ENCODE assay signal across 8 mouse cellular contexts in genomic region chr2:131253681-131254328, GRCm38 (mm10). TPM values are rescaled to one million over a fixed set of nuclear protein-coding genes. Genes with fewer than 3 reads are reported as not detected.
DNase-seq lines count a peak whose midpoint lies in the region; ATAC-seq and TF ChIP-seq lines count a peak whose summit lies in the region.

No protein-coding gene starts in this region.

- H3K9me3 ChIP-seq in forebrain, postnatal 0 days (ENCODE audit: low read length): no peaks in the 10 kb centered on the region
- no peaks in the 10 kb centered on the region for H3K9me3 ChIP-seq in hindbrain, embryonic 12.5 days (replicated peaks)
- H3K9me3 ChIP-seq in limb, embryonic 13.5 days: no peaks in the 10 kb centered on the region
- H3K9me3 ChIP-seq in midbrain, embryonic 13.5 days: no peaks in the 10 kb centered on the region

- H3K36me3 ChIP-seq in forebrain, postnatal 0 days (ENCODE audit: insufficient read depth): no peaks in the 10 kb centered on the region
- H3K36me3 ChIP-seq in hindbrain, embryonic 12.5 days: no peaks in the 10 kb centered on the region
- peaks cover 2% of the 10 kb centered on the region; the same call in 1 of the 2 replicates for H3K36me3 ChIP-seq in limb, embryonic 13.5 days
- H3K36me3 ChIP-seq in midbrain, embryonic 13.5 days: no peaks in the 10 kb centered on the region
- no peaks in the 10 kb centered on the region for H3K36me3 ChIP-seq in splenic B cell, adult 2 months (ENCODE audit: control insufficient read depth, insufficient read depth, low read length, poor library complexity, severe bottlenecking)

- no peak overlapping the region for H3K9ac ChIP-seq in forebrain, postnatal 0 days
- no peak overlapping the region for H3K9ac ChIP-seq in hindbrain, embryonic 12.5 days
- H3K9ac ChIP-seq in limb, embryonic 13.5 days: no peak overlapping the region
- no peak overlapping the region for H3K9ac ChIP-seq in midbrain, embryonic 13.5 days (replicated peaks)

- no peak overlapping the region for H3K4me2 ChIP-seq in forebrain, postnatal 0 days (ENCODE audit: low read depth)
- H3K4me2 ChIP-seq in hindbrain, embryonic 12.5 days (replicated peaks): no peak overlapping the region
- H3K4me2 ChIP-seq in limb, embryonic 13.5 days (replicated peaks): peak overlapping the region; percentile 30
- no peak overlapping the region for H3K4me2 ChIP-seq in midbrain, embryonic 13.5 days (replicated peaks)

- peak; percentile 19 for DNase-seq in left cerebral cortex, adult 11 months (ENCODE audit: low spot score)
- DNase-seq in left cerebral cortex, adult 8-10 months (ENCODE audit: low spot score in 2 of 2): no peak
- DNase-seq in brain, embryonic 14.5 days (ENCODE audit: low read depth): peak; percentile 64
- peak; percentile 17 for DNase-seq in forebrain, postnatal 0 days
- peak; percentile 83 for DNase-seq in splenic B cell, adult 2 months (ENCODE audit: low read depth, low spot score)

- no peaks in the 10 kb centered on the region for H3K27me3 ChIP-seq in forebrain, postnatal 0 days (ENCODE audit: insufficient read depth, low read length)
- H3K27me3 ChIP-seq in hindbrain, embryonic 12.5 days: no peaks in the 10 kb centered on the region
- H3K27me3 ChIP-seq in limb, embryonic 13.5 days: no peaks in the 10 kb centered on the region
- H3K27me3 ChIP-seq in midbrain, embryonic 13.5 days: no peaks in the 10 kb centered on the region
- no peaks in the 10 kb centered on the region for H3K27me3 ChIP-seq in splenic B cell, adult 2 months (ENCODE audit: control insufficient read depth, insufficient read depth, low read length, poor library complexity, severe bottlenecking)

- peak; percentile 71 for TF ChIP-seq CTCF in brain, embryonic 14.5 days (IDR thresholded peaks at IDR 0.05; ENCODE audit: borderline replicate concordance, extremely low read depth, insufficient read depth, insufficient read length)
- TF ChIP-seq CTCF in forebrain, postnatal 0 days (IDR thresholded peaks at IDR 0.05; ENCODE audit: low read depth): peak; percentile 69

- no peak for TF ChIP-seq POLR2A in brain, embryonic 14.5 days (IDR thresholded peaks at IDR 0.05; ENCODE audit: borderline replicate concordance, extremely low read depth, insufficient read depth, insufficient read length, poor library complexity, severe bottlenecking)

- 32% methylated on average over 7 of the region's 7 CpGs for WGBS in forebrain, postnatal 0 days
- WGBS in hindbrain, embryonic 12.5 days: 28% methylated on average over 7 of the region's 7 CpGs
- WGBS in limb, embryonic 13.5 days: 16% methylated on average over 7 of the region's 7 CpGs
- WGBS in midbrain, embryonic 13.5 days: 33% methylated on average over 7 of the region's 7 CpGs

- H3K27ac ChIP-seq in forebrain, postnatal 0 days (ENCODE audit: low read depth, low read length): no peak overlapping the region
- no peak overlapping the region for H3K27ac ChIP-seq in hindbrain, embryonic 12.5 days
- H3K27ac ChIP-seq in limb, embryonic 13.5 days: peak overlapping the region; percentile 39; the same call in 1 of the 2 replicates
- H3K27ac ChIP-seq in midbrain, embryonic 13.5 days: no peak overlapping the region

- peak; percentile 58; the same call in 1 of the 2 replicates for ATAC-seq in forebrain, postnatal 0 days
- ATAC-seq in hindbrain, embryonic 12.5 days (ENCODE audit: low FRiP score): 0 out of 2 replicates have a peak, but pooled peaks have one; percentile 54
- ATAC-seq in limb, embryonic 13.5 days (ENCODE audit: low FRiP score, low read depth): peak; percentile 79
- ATAC-seq in midbrain, embryonic 13.5 days: peak; percentile 65; the same call in 1 of the 2 replicates

- H3K4me3 ChIP-seq in forebrain, postnatal 0 days (ENCODE audit: low read depth, low read length): no peak overlapping the region
- no peak overlapping the region for H3K4me3 ChIP-seq in hindbrain, embryonic 12.5 days
- no peak overlapping the region for H3K4me3 ChIP-seq in limb, embryonic 13.5 days
- H3K4me3 ChIP-seq in midbrain, embryonic 13.5 days (replicated peaks): no peak overlapping the region

- H3K4me1 ChIP-seq in forebrain, postnatal 0 days (ENCODE audit: insufficient read depth): no peaks in the 10 kb centered on the region
- H3K4me1 ChIP-seq in hindbrain, embryonic 12.5 days: no peaks in the 10 kb centered on the region
- H3K4me1 ChIP-seq in limb, embryonic 13.5 days: peaks cover 14% of the 10 kb centered on the region
- no peaks in the 10 kb centered on the region for H3K4me1 ChIP-seq in midbrain, embryonic 13.5 days (replicated peaks)

RNA-seq across cellular contexts. Expression of gene Pank2, which starts 8.5 kb away (rescaled TPM):
- 10 to 100 TPM; 63.3 to 71.3 (median 69.9) TPM for total RNA-seq in left cerebral cortex, adult 8-10 months (2022)
- polyA plus RNA-seq in brain, embryonic 14.5 days (2012; rRNA removed): 32.1 and 36.3 TPM in 2 replicates
- 41.9 and 44.9 TPM in 2 replicates for total RNA-seq in forebrain, postnatal 0 days (2014; rRNA removed)
- polyA plus RNA-seq in forebrain, postnatal 0 days (2015; fragmentation: Nextera tagmentation; extraction: Ambion mirVana): 28.6 and 33.5 TPM in 2 replicates
- 57.4 and 62.2 TPM in 2 replicates for polyA plus RNA-seq in hindbrain, embryonic 12.5 days (2016; fragmentation: Nextera tagmentation; extraction: Ambion mirVana)
- polyA plus RNA-seq in limb, embryonic 13.5 days (2015; fragmentation: Nextera tagmentation; extraction: Ambion mirVana): 39.0 and 39.3 TPM in 2 replicates
- 29.2 and 33.9 TPM in 2 replicates for polyA plus RNA-seq in midbrain, embryonic 13.5 days (2015; fragmentation: Nextera tagmentation; extraction: Ambion mirVana)

RNA-seq across cellular contexts. Expression of gene Mavs, which starts 19.9 kb away (rescaled TPM):
- 1 to 10 TPM; 6.9 to 8.6 (median 7.3) TPM for total RNA-seq in left cerebral cortex, adult 8-10 months (2022)
- 9.3 and 10.4 TPM in 2 replicates for polyA plus RNA-seq in brain, embryonic 14.5 days (2012; rRNA removed)
- 3.8 and 5.7 TPM in 2 replicates for total RNA-seq in forebrain, postnatal 0 days (2014; rRNA removed)
- polyA plus RNA-seq in forebrain, postnatal 0 days (2015; fragmentation: Nextera tagmentation; extraction: Ambion mirVana): 3.5 and 5.0 TPM in 2 replicates
- 10.6 and 11.6 TPM in 2 replicates for polyA plus RNA-seq in hindbrain, embryonic 12.5 days (2016; fragmentation: Nextera tagmentation; extraction: Ambion mirVana)
- 16.6 and 16.7 TPM in 2 replicates for polyA plus RNA-seq in limb, embryonic 13.5 days (2015; fragmentation: Nextera tagmentation; extraction: Ambion mirVana)
- polyA plus RNA-seq in midbrain, embryonic 13.5 days (2015; fragmentation: Nextera tagmentation; extraction: Ambion mirVana): 6.6 and 8.6 TPM in 2 replicates

RNA-seq across cellular contexts. Expression of gene Ap5s1, which starts 46.9 kb away (rescaled TPM):
- total RNA-seq in left cerebral cortex, adult 8-10 months (2022): 10 to 100 TPM; 23.9 to 28.5 (median 26.2) TPM
- polyA plus RNA-seq in brain, embryonic 14.5 days (2012; rRNA removed): 34.9 and 45.3 TPM in 2 replicates
- 37.4 and 40.7 TPM in 2 replicates for total RNA-seq in forebrain, postnatal 0 days (2014; rRNA removed)
- 36.1 and 36.8 TPM in 2 replicates for polyA plus RNA-seq in forebrain, postnatal 0 days (2015; fragmentation: Nextera tagmentation; extraction: Ambion mirVana)
- 28.4 and 29.1 TPM in 2 replicates for polyA plus RNA-seq in hindbrain, embryonic 12.5 days (2016; fragmentation: Nextera tagmentation; extraction: Ambion mirVana)
- 28.0 and 31.3 TPM in 2 replicates for polyA plus RNA-seq in limb, embryonic 13.5 days (2015; fragmentation: Nextera tagmentation; extraction: Ambion mirVana)
- 32.7 and 33.4 TPM in 2 replicates for polyA plus RNA-seq in midbrain, embryonic 13.5 days (2015; fragmentation: Nextera tagmentation; extraction: Ambion mirVana)

Comparison
In these comparisons a context has a peak if more than half of its experiments do, and no peak if none do; other contexts are left out.
1. DNase-seq: peak in left cerebral cortex, adult 11 months (single experiment), brain, embryonic 14.5 days (single experiment), forebrain, postnatal 0 days (single experiment) and splenic B cell, adult 2 months (single experiment); none in left cerebral cortex, adult 8-10 months (0 of 2).
2. Peak in every context shown above with its lines, with median percentiles within 50 percentile points of each other: ATAC-seq.